Mouse (Mus musculus): Measurements from ENCODE around the gene Tcf15. TPM values are rescaled to one million over a fixed set of nuclear protein-coding genes. Genes with fewer than 3 reads are reported as not detected.

Gene Tcf15
- polyA plus RNA-seq (2015; fragmentation: Nextera tagmentation; extraction: Ambion mirVana), result 14.1 and 14.3 TPM in 2 replicates

GRCm38 (mm10) chr2:152143279-152144157, at the start of gene Tcf15:
TSS of gene Tcf15 (plus strand) at chr2:152143561.
- Histone ChIP-seq H3K4me2 (peak within 1 kb of the TSS; percentile 84), H3K27ac (no peak within 1 kb of the TSS)

DNA sequence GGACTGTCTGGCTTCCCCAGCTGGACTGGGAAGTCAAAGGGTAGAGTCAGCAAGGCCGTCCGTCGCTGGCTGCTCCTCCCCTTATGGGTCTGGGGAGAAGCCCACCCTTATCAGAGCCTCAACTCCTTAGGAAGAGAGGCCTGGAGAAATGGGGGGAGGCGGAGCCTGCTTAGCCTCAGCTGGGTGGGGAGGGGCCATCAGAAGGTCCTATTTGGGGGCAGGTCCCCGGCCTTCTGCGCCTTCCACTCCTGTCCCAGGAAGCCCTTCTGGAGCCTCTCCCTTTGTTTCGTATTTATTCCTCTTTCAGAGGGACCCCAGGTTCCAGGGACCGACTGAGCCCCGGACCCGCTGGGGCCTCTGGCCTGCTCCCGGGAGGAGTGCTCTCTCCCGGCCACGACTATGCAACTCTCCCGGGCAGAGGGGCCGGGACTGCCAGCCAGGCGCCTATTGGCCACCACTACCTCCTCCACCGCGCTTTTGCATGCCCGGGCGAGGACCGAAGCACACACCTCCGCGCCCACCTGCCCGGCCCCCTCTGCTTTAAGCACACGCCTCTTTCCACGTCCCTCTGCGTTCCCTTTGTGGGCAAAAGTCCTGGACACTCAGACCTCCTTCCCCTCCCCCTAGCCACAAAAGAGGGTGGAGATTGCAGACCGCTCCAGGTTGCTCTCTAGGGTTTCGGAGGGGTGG, 48.4 kb upstream of the Tcf15 start:
- Histone ChIP-seq H3K4me1 (replicated peaks) (peaks cover 19% of the 10 kb centered on the region), H3K36me3 (no peaks in the 10 kb centered on the region), H3K27me3 (peaks cover 78% of the 10 kb centered on the region), H3K27ac (no peak overlapping the region), H3K4me3 (peak overlapping the region; percentile 14; the same call in 1 of the 2 replicates), H3K4me2 (peak overlapping the region; percentile 46), H3K9me3 (replicated peaks) (no peaks in the 10 kb centered on the region), H3K9ac (no peak overlapping the region)
- no peak for ATAC-seq (replicated peaks; ENCODE audit: insufficient number of reproducible peaks, insufficient read depth, low FRiP score, low read depth)
- WGBS, result 9% methylated on average over 29 of the region's 29 CpGs

More at GRCm38 (mm10) chr2:152143279-152144157, at the start of gene Tcf15:
- Histone ChIP-seq H3K4me1 (replicated peaks) (peaks cover 32% of the 10 kb centered on the region), H3K9me3 (replicated peaks) (no peaks in the 10 kb centered on the region), H3K27me3 (peaks cover 60% of the 10 kb centered on the region), H3K4me3 (peak within 1 kb of the TSS; percentile 57), H3K9ac (peak within 1 kb of the TSS; percentile 46), H3K36me3 (no peaks in the 10 kb centered on the region)
- under 1% methylated on average over 115 of the region's 118 CpGs for WGBS
- peak; percentile 76 for ATAC-seq (replicated peaks; ENCODE audit: insufficient number of reproducible peaks, insufficient read depth, low FRiP score, low read depth)

DNA sequence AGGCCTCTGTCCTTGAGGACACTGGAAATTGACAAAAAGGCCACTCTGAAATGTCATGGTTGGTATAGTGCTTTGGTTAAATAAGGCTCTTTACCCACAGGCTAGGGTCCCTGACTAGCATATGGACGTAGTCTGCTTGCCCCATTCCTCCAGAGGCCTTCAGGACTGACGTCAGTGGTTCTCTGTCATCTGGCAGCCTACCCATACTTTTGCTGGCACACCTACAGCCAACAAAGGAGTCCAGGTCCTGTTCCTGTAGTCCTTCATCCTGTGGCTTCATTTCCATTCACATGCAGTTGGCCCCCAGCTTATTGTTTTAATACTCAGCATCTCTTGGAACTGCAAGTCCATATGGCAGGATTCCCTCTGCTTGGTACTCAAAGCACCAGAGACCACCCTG, 46.4 kb upstream of the Tcf15 start:
- no peak overlapping the region for H3K27ac ChIP-seq
- H3K4me3 ChIP-seq, result no peak overlapping the region
- H3K9ac ChIP-seq, result no peak overlapping the region
- peaks cover 19% of the 10 kb centered on the region for H3K4me1 ChIP-seq (replicated peaks)
- no peak for ATAC-seq (replicated peaks; ENCODE audit: insufficient number of reproducible peaks, insufficient read depth, low FRiP score, low read depth)
- H3K27me3 ChIP-seq, result peaks cover 73% of the 10 kb centered on the region
- no peak overlapping the region for H3K4me2 ChIP-seq
- WGBS, result 71% methylated on average over 2 of the region's 2 CpGs
- no peaks in the 10 kb centered on the region for H3K9me3 ChIP-seq (replicated peaks)
- no peaks in the 10 kb centered on the region for H3K36me3 ChIP-seq

GRCm38 (mm10) chr2:152097916-152098315, 45.4 kb upstream of the Tcf15 start:
- ATAC-seq (replicated peaks; ENCODE audit: insufficient number of reproducible peaks, insufficient read depth, low FRiP score, low read depth), result no peak
- Histone ChIP-seq H3K4me2 (no peak overlapping the region), H3K4me3 (no peak overlapping the region), H3K27ac (no peak overlapping the region), H3K9ac (no peak overlapping the region), H3K4me1 (replicated peaks) (peaks cover 18% of the 10 kb centered on the region), H3K36me3 (no peaks in the 10 kb centered on the region), H3K27me3 (peaks cover 70% of the 10 kb centered on the region), H3K9me3 (replicated peaks) (no peaks in the 10 kb centered on the region)
- WGBS, result 81% methylated on average over 11 of the region's 11 CpGs

DNA sequence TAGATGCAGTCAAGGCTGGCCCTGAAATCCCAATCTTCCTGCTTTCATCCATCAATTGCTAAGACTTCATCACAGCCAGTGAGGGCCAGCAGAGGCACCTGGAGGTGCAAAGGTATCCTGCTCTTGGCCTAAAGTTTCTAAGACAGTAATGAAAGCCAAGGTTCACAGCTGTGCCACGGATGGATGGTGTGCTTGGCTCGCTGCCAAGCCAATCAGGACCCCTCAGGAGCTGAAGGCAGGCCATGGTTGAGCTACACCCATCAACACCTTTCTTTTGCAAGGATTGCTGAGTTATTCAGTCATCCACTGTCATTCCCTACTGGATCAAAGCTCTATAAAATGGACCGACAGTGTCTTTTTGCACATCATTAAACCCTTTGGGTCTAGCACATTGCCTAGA, 43.8 kb upstream of the Tcf15 start:
- no peak for ATAC-seq (replicated peaks; ENCODE audit: insufficient number of reproducible peaks, insufficient read depth, low FRiP score, low read depth)
- Histone ChIP-seq H3K36me3 (no peaks in the 10 kb centered on the region), H3K27ac (no peak overlapping the region), H3K9me3 (replicated peaks) (no peaks in the 10 kb centered on the region), H3K4me1 (replicated peaks) (peaks cover 7% of the 10 kb centered on the region), H3K4me3 (no peak overlapping the region), H3K4me2 (no peak overlapping the region), H3K9ac (no peak overlapping the region), H3K27me3 (peaks cover 54% of the 10 kb centered on the region)
- 55% methylated on average over 3 of the region's 3 CpGs for WGBS

GRCm38 (mm10) chr2:152101761-152102160, 41.6 kb upstream of the Tcf15 start:
- Histone ChIP-seq H3K36me3 (no peaks in the 10 kb centered on the region), H3K27me3 (peaks cover 33% of the 10 kb centered on the region), H3K4me1 (replicated peaks) (peaks cover 7% of the 10 kb centered on the region), H3K27ac (no peak overlapping the region), H3K4me2 (no peak overlapping the region), H3K9ac (no peak overlapping the region), H3K4me3 (no peak overlapping the region), H3K9me3 (replicated peaks) (no peaks in the 10 kb centered on the region)
- 68% methylated on average over 13 of the region's 13 CpGs for WGBS
- no peak for ATAC-seq (replicated peaks; ENCODE audit: insufficient number of reproducible peaks, insufficient read depth, low FRiP score, low read depth)

GRCm38 (mm10) chr2:152102369-152102768, 41.0 kb upstream of the Tcf15 start:
- Histone ChIP-seq H3K9ac (no peak overlapping the region), H3K4me3 (no peak overlapping the region), H3K36me3 (no peaks in the 10 kb centered on the region), H3K27ac (no peak overlapping the region), H3K4me2 (no peak overlapping the region), H3K4me1 (replicated peaks) (peaks cover 7% of the 10 kb centered on the region), H3K27me3 (peaks cover 28% of the 10 kb centered on the region), H3K9me3 (replicated peaks) (no peaks in the 10 kb centered on the region)
- no peak for ATAC-seq (replicated peaks; ENCODE audit: insufficient number of reproducible peaks, insufficient read depth, low FRiP score, low read depth)
- WGBS, result 61% methylated on average over 6 of the region's 6 CpGs

- Histone ChIP-seq H3K4me2 (peak overlapping the region; percentile 88), H3K4me1 (replicated peaks) (peaks cover 12% of the 10 kb centered on the region), H3K27ac (no peak overlapping the region), H3K4me3 (peak overlapping the region; percentile 68), H3K27me3 (peaks cover 19% of the 10 kb centered on the region), H3K9me3 (replicated peaks) (no peaks in the 10 kb centered on the region), H3K36me3 (no peaks in the 10 kb centered on the region), H3K9ac (peak overlapping the region; percentile 71)
- 19% methylated on average over 17 of the region's 17 CpGs for WGBS
- ATAC-seq (replicated peaks; ENCODE audit: insufficient number of reproducible peaks, insufficient read depth, low FRiP score, low read depth), result peak; percentile 15; the same call in 1 of the 2 replicates
Measured at GRCm38 (mm10) chr2:152104711-152105317, 38.5 kb upstream of the Tcf15 start.

DNA sequence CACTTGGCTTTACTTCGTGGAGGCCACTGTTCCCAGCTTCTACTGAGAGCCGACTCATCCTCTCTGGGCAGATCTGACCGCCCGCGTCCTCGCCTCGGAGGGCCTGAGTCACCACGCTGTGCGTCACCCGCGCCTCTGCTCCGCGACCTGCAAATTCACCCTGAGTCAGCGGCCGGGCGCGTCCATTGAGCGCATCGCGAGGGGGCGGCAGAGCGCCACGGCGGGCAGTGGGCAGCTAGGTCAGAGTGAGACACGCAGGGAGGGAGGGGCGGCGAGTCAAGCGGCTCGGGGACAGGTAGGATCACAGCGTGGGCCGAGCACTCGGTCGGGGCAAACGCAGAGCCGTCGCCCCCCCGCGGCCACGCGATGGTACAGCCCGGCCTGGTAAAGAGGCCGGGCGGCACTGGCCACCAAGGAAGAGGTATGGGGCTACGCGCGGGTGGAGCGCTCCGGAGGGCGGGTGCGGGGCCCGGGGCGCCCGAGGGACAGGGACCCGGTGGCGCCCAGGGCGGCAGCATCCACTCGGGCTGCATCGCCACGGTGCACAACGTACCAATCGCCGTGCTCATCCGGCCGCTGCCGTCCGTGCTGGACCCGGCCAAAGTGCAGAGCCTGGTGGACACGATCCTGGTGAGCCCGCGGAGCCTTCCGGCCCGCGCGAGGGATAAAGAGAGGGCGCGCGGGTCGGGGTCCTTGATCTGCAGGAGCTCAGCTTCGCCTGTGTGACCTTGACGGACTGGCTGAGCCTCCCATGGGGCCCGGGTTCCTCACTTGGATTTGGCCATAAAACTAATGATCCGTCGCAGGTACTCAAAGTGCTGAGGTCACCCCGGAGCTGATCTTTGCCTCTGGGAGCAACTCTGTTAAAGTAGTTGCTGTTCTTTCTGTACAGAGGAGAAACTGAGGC, 37.8 kb upstream of the Tcf15 start, which contains the start of gene Srxn1:
TSS of gene Srxn1 (plus strand) at position 199 of the 907 bp plus-strand sequence.
- Histone ChIP-seq H3K27me3 (peaks cover 13% of the 10 kb centered on the region), H3K4me3 (peak within 1 kb of the TSS; percentile 68), H3K36me3 (no peaks in the 10 kb centered on the region), H3K4me1 (replicated peaks) (peaks cover 12% of the 10 kb centered on the region), H3K9me3 (replicated peaks) (no peaks in the 10 kb centered on the region), H3K9ac (peak within 1 kb of the TSS; percentile 71), H3K4me2 (peak within 1 kb of the TSS; percentile 88), H3K27ac (0 out of 2 replicates have a peak within 1 kb of the TSS, but pooled peaks have one; percentile 28)
- WGBS, result 1% methylated on average over 84 of the region's 84 CpGs
- peak; percentile 85 for ATAC-seq (replicated peaks; ENCODE audit: insufficient number of reproducible peaks, insufficient read depth, low FRiP score, low read depth)

- H3K4me1 ChIP-seq (replicated peaks), result peaks cover 13% of the 10 kb centered on the region
- H3K36me3 ChIP-seq, result no peaks in the 10 kb centered on the region
- 77% methylated on average over 3 of the region's 3 CpGs for WGBS
- ATAC-seq (replicated peaks; ENCODE audit: insufficient number of reproducible peaks, insufficient read depth, low FRiP score, low read depth), result no peak
- H3K27ac ChIP-seq, result no peak overlapping the region
- H3K9ac ChIP-seq, result peak overlapping the region; percentile 71; the same call in 1 of the 2 replicates
- no peaks in the 10 kb centered on the region for H3K9me3 ChIP-seq (replicated peaks)
- peak overlapping the region; percentile 88 for H3K4me2 ChIP-seq
- peaks cover 13% of the 10 kb centered on the region; the same call in 1 of the 2 replicates for H3K27me3 ChIP-seq
- peak overlapping the region; percentile 68 for H3K4me3 ChIP-seq
Measured at GRCm38 (mm10) chr2:152106225-152106595, 37.2 kb upstream of the Tcf15 start.

Data from heart, embryonic 15.5 days (tissue).